Mouse (Mus musculus) liver, adult 2 months (tissue): Measurements from ENCODE around the gene Tcf21. TPM values are rescaled to one million over a fixed set of nuclear protein-coding genes. Genes with fewer than 3 reads are reported as not detected.

Source experiments
- DNase-seq: peaks from one replicate; pipeline ENCODE4 v3.0.0-alpha.2; 2011; ENCODE audit warnings: low read depth, low spot score; ENCODE audit errors: extremely low read depth
- H3K27ac ChIP-seq: fragments of 200-500 bp; replicated peaks from 2 replicates; pipeline ENCODE4 v1.5.1; 2012; ENCODE audit warnings: low read depth, mild to moderate bottlenecking, control low read depth, inconsistent platforms, low read length; ENCODE audit not compliant: insufficient read depth
- H3K27me3 ChIP-seq: fragments of 200-500 bp; 2 replicates; pipeline ENCODE4 v1.6.1; 2012; ENCODE audit warnings: mild to moderate bottlenecking, moderate library complexity, low read length, inconsistent platforms; ENCODE audit not compliant: control insufficient read depth, insufficient read depth
- H3K36me3 ChIP-seq: fragments of 200-500 bp; 2 replicates; pipeline ENCODE4 v1.6.1; 2012; ENCODE audit warnings: low read length, inconsistent platforms; ENCODE audit not compliant: control insufficient read depth, insufficient read depth
- H3K4me1 ChIP-seq: fragments of 200-500 bp; 2 replicates; pipeline ENCODE4 v1.6.1; 2011; ENCODE audit warnings: low read length; ENCODE audit not compliant: control insufficient read depth, insufficient read depth
- H3K4me3 ChIP-seq: fragments of 200-500 bp; 2 replicates; pipeline ENCODE4 v1.5.1; 2011; ENCODE audit warnings: low read depth, mild to moderate bottlenecking, control low read depth, low read length, moderate library complexity; ENCODE audit not compliant: insufficient read depth
- H3K79me2 ChIP-seq: fragments of 200-500 bp; 2 replicates; pipeline ENCODE4 v1.6.1; 2012; ENCODE audit warnings: inconsistent platforms, mild to moderate bottlenecking, low read length, moderate library complexity; ENCODE audit not compliant: control insufficient read depth, insufficient read depth
- H3K9ac ChIP-seq: fragments of 200-500 bp; 2 replicates; pipeline ENCODE4 v1.6.1; 2012; ENCODE audit warnings: low read depth, mild to moderate bottlenecking, control low read depth, inconsistent platforms, low read length
- CTCF ChIP-seq: fragments of 200-500 bp; IDR thresholded peaks from 2 replicates; pipeline ENCODE4 v1.5.1; 2011; ENCODE audit warnings: low read depth, low read length, control low read depth
- POLR2A ChIP-seq: fragments of 200-500 bp; IDR thresholded peaks from 2 replicates; pipeline ENCODE4 v1.6.1; 2011; ENCODE audit warnings: low read length, control low read depth; ENCODE audit not compliant: insufficient read depth; ENCODE audit errors: extremely low read depth
- WGBS: fragments of 180-500 bp; shearing (Covaris S2); methylation state at CpG from one replicate; pipeline ENCODE4 v1.1.7; 2018; 5-methylcytosine and 5-hydroxymethylcytosine counted together
- polyA plus RNA-seq: library from polyadenylated mRNA; depleted of rRNA; stranded (reverse); fragments of >200 nt; gene quantifications from 2 replicates; pipeline ENCODE4 v1.2.3, GENCODE M21; 2012
- total RNA-seq: library from RNA; depleted of rRNA; stranded (reverse); fragments of >200 nt; gene quantifications from 2 replicates; pipeline ENCODE4 v1.2.3, GENCODE M21; 2014

Gene Tcf21
- total and polyA plus RNA-seq, 2 experiments, result 2.7 to 11.6 TPM

DNA sequence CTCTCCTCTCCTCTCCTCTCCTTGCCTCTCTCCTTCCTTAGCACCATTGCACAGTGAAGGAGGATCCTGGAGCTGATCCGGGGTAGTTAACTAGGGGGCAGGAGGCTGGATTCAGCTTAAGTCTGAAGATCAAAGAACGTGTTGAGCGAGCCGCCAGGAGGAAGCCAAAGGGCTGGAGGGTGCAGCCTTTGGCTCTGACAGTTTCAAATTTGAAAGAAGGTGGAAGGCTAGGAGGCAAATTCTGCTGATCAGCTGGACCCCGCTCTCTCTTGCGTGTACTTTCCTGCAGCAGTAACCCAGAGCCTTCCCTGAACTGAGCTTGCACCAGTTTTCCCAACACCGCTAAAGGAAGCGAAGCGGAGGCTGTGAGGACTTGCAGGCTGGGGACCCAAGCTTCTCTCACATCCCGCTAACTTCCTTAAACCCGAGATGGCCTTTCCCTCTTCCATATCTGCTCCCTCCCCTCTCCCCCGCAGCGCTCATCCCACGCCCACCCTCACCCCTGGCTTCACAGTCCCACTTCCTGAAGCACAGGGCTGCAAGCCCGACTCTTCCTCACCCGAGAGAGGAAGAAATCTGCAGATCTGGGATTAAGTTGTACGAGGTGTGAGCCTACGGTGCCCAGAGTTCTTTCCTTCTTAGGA lies 6.5 kb downstream of the Tcf21 start:
- Histone ChIP-seq H3K36me3 (no peaks in the 10 kb centered on the region), H3K4me1 (no peaks in the 10 kb centered on the region), H3K79me2 (no peaks in the 10 kb centered on the region), H3K27ac (0 out of 2 replicates have a peak overlapping the region, but pooled peaks have one; percentile 19), H3K27me3 (peaks cover 22% of the 10 kb centered on the region; the same call in 1 of the 2 replicates), H3K4me3 (no peak overlapping the region), H3K9ac (no peak overlapping the region)
- no peak for DNase-seq
- 2% methylated on average over 18 of the region's 18 CpGs for WGBS
- TF ChIP-seq POLR2A (no peak), CTCF (no peak)

DNA sequence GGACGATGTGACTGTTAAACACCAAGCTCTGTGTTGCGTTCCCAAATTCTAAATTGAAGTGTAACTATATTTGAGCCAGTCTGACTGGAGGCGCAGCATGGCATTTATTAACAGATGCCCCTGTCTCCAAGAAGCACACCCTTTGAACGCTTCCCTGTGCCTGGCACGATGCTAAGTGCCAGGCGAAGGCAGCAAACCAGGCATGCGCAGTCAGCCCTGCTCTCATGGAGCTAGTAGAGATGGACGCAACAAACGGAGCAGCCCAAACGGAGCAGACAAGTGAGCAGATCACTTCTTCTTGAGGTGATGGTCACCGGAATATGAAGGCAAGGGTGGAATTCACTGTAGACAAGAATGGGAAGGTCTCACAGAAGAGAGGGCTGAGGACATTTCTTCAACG lies 8.1 kb downstream of the Tcf21 start:
- Histone ChIP-seq H3K27me3 (peaks cover 15% of the 10 kb centered on the region; the same call in 1 of the 2 replicates), H3K4me3 (no peak overlapping the region), H3K27ac (no peak overlapping the region), H3K4me1 (no peaks in the 10 kb centered on the region), H3K36me3 (no peaks in the 10 kb centered on the region), H3K9ac (no peak overlapping the region), H3K79me2 (no peaks in the 10 kb centered on the region)
- TF ChIP-seq CTCF (no peak), POLR2A (no peak)
- DNase-seq, result no peak
- 33% methylated on average over 12 of the region's 12 CpGs for WGBS

DNA sequence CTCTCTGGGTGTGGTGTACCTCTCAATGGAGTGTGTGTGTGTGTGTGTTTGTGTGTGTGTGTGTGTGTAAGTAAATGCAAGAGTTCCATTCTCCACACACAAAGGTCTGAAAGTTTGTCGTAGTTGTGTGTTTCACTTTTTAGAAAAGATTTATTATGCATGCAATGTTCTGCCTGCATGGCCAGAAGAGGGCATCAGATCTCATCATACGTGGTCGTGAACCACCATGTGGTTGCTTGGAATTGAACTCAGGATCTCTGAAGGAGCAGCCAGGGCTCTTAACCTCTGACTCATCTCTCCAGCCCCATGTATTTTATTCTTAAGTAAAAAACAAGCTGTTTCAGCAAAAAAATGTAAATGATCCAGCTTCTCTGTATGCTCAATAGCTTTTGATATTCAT lies 37.3 kb downstream of the Tcf21 start:
- H3K4me3 ChIP-seq, result no peak overlapping the region
- H3K36me3 ChIP-seq, result no peaks in the 10 kb centered on the region
- H3K4me1 ChIP-seq, result no peaks in the 10 kb centered on the region
- 42% methylated on average over 3 of the region's 3 CpGs for WGBS
- DNase-seq, result no peak
- H3K79me2 ChIP-seq, result no peaks in the 10 kb centered on the region
- H3K27me3 ChIP-seq, result no peaks in the 10 kb centered on the region; the same call in 1 of the 2 replicates
- no peak for TF ChIP-seq POLR2A
- TF ChIP-seq CTCF, result peak; percentile 17; the same call in 1 of the 2 replicates
- H3K27ac ChIP-seq, result no peak overlapping the region
- no peak overlapping the region for H3K9ac ChIP-seq

DNA sequence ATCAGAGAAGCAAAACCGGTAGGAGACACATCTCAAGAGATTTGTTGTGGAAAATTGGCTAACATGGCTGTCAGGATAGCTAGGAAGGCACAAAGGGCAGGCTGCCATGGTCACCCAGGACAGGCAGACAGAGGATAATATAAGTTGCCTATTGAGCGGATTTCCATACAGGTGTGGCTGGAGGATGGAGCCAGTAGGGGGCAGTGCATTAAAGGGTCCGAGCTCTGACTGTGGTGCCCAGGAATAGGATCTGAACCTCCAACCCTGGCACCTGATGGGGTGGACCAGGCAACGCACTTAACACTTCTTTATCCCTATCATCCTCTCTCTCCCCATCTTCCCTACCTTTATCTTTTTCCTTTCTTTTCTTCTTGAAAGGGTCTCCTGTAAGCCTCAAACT lies 38.5 kb downstream of the Tcf21 start:
- H3K36me3 ChIP-seq, result no peaks in the 10 kb centered on the region
- WGBS, result 32% methylated on average over 4 of the region's 4 CpGs
- H3K27ac ChIP-seq, result no peak overlapping the region

DNA sequence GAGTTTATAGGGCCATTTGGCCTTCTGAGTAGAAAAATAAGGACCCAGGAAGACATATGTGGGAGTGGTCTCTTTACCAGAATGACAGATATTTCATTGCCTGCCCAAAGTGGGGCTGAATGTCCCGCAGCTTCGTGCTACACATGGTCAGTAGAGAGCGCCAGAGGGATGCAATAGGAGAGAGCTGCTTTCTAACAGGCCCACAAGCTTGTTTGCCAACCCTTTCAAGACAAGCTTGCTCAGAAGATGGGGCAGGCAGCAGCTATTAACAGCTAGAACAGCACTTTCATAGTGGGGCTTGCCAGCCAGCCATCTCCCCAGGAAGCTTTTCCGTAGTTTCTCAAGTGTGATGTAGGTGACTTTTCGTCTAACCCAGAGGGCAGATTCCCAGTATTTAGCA lies 42.0 kb downstream of the Tcf21 start:
- TF ChIP-seq CTCF (peak; percentile 50), POLR2A (no peak)

More for the DNA sequence above, 38.5 kb downstream of the Tcf21 start:
- no peak overlapping the region for H3K4me3 ChIP-seq
- DNase-seq, result no peak
- H3K27me3 ChIP-seq, result no peaks in the 10 kb centered on the region; the same call in 1 of the 2 replicates
- no peaks in the 10 kb centered on the region for H3K4me1 ChIP-seq
- TF ChIP-seq CTCF (peak; percentile 52), POLR2A (no peak)
- no peaks in the 10 kb centered on the region for H3K79me2 ChIP-seq
- no peak overlapping the region for H3K9ac ChIP-seq

DNA sequence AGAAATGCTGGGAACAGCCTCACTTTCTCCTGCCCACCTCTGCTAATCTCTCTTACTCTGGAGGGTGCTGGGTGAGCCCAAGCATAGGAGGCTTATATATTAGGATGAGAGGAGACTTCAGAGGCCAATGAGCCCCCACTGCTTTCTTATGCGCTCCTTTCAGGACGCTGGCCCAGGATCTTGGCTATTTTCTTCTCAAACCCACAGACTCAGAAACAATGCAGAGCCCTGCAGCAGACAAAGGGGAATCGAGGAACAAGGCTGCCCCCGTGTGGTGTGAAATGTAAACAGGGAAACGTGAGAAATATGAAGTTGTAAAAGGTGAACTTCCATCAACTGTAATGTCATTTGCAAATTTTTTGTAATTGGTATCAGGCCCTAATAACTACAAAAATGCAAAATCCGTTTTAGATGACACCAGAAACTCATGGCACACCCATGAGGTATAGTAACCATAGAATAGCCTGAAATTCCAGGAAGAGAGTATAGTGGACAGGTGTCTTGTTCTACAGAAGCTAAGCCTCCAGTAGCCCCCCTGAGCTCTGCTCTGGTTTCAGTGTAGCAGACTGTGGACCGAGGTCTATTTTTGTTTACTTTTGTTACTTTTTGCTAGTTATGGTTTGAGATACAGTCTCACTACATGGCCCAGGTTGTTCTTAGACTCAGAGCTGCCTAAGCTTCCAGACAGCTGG lies 43.8 kb downstream of the Tcf21 start:
- Histone ChIP-seq H3K4me1 (no peaks in the 10 kb centered on the region), H3K79me2 (no peaks in the 10 kb centered on the region), H3K36me3 (no peaks in the 10 kb centered on the region), H3K27me3 (no peaks in the 10 kb centered on the region; the same call in 1 of the 2 replicates), H3K9ac (no peak overlapping the region), H3K27ac (no peak overlapping the region), H3K4me3 (no peak overlapping the region)
- WGBS, result 13% methylated on average over 7 of the region's 7 CpGs
- DNase-seq, result peak; percentile 16
- TF ChIP-seq CTCF, result peak; percentile 47; the same call in 1 of the 2 replicates
- no peak for TF ChIP-seq POLR2A

More for the DNA sequence above, 42.0 kb downstream of the Tcf21 start:
- WGBS, result 11% methylated on average over 5 of the region's 5 CpGs
- H3K79me2 ChIP-seq, result no peaks in the 10 kb centered on the region
- H3K27me3 ChIP-seq, result no peaks in the 10 kb centered on the region; the same call in 1 of the 2 replicates
- no peak overlapping the region for H3K27ac ChIP-seq
- H3K9ac ChIP-seq, result no peak overlapping the region
- H3K4me3 ChIP-seq, result no peak overlapping the region
- no peak for DNase-seq
- H3K4me1 ChIP-seq, result no peaks in the 10 kb centered on the region
- H3K36me3 ChIP-seq, result no peaks in the 10 kb centered on the region
